Mouse (Mus musculus) kidney, adult 10 weeks (tissue): Measurements from ENCODE around the gene Fthl17e. TPM values are rescaled to one million over a fixed set of nuclear protein-coding genes. Genes with fewer than 3 reads are reported as not detected.

ENCODE experiments used
- polyA plus RNA-seq: library from polyadenylated mRNA; stranded (reverse); fragments of 350-450 nt; fragmentation: Illumina TruSeq; extraction: RNeasy Lipid Tissue Mini Kit (QIAGEN cat#74804); gene quantifications from one replicate; pipeline ENCODE4 v1.2.3, GENCODE M21; 2014; ENCODE audit warnings: low read depth, low replicate concordance

Gene Fthl17e
- not detected for polyA plus RNA-seq

DNA sequence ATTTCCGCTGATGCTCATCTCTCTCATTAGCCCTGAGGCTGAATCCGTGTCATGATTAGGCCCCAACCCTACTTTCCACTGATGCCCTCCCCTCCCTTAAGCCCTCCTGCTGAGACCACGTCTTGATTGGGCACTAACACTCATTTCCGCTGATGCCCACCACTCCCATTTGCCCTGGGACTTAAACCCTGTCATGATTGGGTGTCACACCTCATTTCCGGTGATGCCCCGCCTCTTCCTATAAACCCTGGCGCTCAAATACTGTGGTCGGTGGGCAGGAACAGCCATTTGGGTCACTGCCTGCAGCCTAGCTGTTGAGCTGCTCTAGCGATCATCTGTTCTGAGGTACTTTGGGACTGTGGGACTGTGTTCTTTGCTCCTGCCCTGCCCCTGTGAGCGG lies at the start of gene Fthl17e:
Fthl17e (plus strand) TSS at position 301 of the 400 bp plus-strand sequence.

DNA sequence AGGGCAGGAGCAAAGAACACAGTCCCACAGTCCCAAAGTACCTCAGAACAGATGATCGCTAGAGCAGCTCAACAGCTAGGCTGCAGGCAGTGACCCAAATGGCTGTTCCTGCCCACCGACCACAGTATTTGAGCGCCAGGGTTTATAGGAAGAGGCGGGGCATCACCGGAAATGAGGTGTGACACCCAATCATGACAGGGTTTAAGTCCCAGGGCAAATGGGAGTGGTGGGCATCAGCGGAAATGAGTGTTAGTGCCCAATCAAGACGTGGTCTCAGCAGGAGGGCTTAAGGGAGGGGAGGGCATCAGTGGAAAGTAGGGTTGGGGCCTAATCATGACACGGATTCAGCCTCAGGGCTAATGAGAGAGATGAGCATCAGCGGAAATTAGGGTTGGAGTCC lies 46.6 kb upstream of the Fthl17e start, which contains the start of gene Fthl17d:
Fthl17d (minus strand) TSS at position 101 of the 400 bp plus-strand sequence.

DNA sequence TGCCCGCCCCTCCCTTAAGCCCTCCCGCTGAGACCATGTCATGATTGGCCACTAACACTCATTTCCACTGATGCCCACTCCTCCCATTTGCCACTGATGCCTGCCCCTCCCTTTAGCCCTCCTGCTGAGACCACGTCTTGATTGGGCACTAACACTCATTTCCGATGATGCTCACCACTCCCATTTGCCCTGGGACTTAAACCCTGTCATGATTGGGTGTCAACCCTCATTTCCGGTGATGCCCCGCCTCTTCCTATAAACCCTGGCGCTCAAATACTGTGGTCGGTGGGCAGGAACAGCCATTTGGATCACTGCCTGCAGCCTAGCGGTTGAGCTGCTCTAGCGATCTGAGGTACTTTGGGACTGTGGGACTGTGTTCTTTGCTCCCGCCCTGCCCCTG lies 29.4 kb downstream of the Fthl17e start, which contains the start of gene Fthl17f:
Fthl17f (plus strand) TSS at position 301 of the 400 bp plus-strand sequence.

Other genes with a start within 250 kb of the Fthl17e start
- not detected for gene Ssxb5, start 229.8 kb upstream of the Fthl17e start, polyA plus RNA-seq
- gene Gm6592, start 189.5 kb upstream of the Fthl17e start, polyA plus RNA-seq = not detected
- not detected for gene Gm5751, start 159.2 kb upstream of the Fthl17e start, polyA plus RNA-seq
- 4.7 TPM for gene B630019K06Rik, start 141.1 kb upstream of the Fthl17e start, polyA plus RNA-seq
- gene Fthl17b, start 70.5 kb upstream of the Fthl17e start, polyA plus RNA-seq = not detected
- gene Fthl17c, start 56.9 kb upstream of the Fthl17e start, polyA plus RNA-seq = not detected
- not detected for gene Fthl17d, start 46.7 kb upstream of the Fthl17e start, polyA plus RNA-seq
- gene Fthl17f, start 29.5 kb downstream of the Fthl17e start, polyA plus RNA-seq = not detected
- gene 4930402K13Rik, start 71.1 kb downstream of the Fthl17e start, polyA plus RNA-seq = not detected
- 8.8 TPM for gene Lancl3, start 166.4 kb downstream of the Fthl17e start, polyA plus RNA-seq
- gene Gm14862, start 223.4 kb downstream of the Fthl17e start, polyA plus RNA-seq = not detected
- gene Xk, start 239.3 kb downstream of the Fthl17e start, polyA plus RNA-seq = 1.6 TPM